Mouse (Mus musculus): ENCODE data around the gene Gm49601.

Gm49601 gene

DNA sequence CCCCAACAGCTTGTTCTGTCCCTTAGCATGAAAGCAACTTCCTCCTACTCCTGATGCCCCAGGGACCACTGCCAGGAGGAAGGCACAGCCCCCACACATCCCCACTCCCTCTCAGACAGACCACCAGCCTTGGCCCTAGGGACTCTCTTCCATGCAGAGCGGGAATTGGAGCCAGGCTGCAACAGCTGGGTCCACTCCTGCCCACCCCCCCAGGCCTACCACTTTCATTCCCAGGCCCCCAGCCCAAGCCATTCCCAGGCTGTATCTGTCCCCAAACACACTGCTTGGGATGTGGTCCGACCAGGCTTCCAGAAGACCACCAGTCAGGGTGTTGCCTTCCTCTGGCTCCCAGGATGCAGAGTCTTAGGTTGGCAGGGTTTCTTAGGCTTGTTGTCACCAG lies 17.1 kb downstream of the Gm49601 start:
- DNase-seq (ENCODE audit: extremely low read depth, low read depth, low spot score): no peak

DNA sequence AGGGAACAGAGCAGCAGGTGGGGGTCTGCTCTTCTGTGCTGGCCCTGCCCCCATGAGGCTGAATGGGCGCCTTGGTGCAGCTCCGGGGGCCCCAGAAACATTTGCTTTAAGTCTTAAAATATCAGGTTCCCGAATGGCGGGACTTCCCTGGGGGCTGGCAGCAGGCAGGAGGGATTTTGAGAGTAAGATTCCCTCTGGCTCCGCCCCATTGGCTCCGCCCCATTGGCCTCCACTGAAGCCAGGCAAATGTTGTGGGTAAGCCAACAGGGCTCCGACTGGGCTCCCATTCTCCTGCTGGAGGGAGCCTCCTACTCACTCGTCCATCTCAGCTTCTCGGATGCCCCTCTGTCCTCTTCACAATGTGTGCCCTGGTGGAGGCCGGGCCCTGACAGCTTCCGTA lies 18.0 kb downstream of the Gm49601 start:
- no peak for DNase-seq (ENCODE audit: extremely low read depth, low read depth, low spot score)

DNA sequence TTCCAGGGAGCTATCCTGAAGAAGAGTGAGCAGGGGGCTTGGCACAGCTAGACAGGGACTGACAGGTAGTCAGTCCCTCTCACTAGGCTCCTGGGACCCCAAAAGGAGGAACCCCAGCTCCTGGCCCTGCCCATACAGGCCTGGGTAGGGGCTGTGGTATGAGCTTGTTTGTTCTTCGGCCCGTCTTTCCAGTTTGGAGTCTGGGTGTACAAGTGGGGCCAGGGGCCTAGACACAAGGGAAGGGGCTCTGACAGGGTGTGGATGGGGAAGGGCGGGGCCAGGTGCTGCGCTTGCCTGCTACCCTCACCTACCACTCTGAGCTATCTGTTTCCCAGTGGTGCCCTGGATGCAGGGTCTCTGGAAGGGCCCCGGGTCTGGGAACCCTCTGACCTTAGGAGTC lies 20.5 kb downstream of the Gm49601 start:
- DNase-seq (ENCODE audit: extremely low read depth, low read depth, low spot score): no peak

DNA sequence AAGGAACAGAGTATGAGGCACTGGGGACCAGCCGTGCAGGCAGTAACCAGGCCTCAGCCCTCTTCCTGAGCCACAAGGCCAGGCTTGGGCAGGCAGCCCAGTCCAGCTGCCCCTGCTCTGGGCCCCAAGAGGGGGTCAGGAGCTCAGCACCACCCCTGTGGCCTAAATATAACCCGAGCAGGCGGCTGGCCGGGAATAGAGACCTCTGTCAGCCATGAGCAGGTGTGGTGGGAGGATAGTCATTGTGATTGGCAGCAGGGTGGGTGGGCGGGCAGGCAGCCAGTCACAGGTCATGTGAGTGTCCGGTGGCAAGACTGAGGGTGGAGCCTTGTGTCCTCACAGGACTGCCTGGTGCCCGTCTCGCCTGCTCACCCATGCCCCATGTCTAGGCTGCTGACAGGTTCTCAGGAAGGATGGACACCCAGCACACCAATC lies 21.9 kb downstream of the Gm49601 start:
- DNase-seq (ENCODE audit: extremely low read depth, low read depth, low spot score): no peak

DNA sequence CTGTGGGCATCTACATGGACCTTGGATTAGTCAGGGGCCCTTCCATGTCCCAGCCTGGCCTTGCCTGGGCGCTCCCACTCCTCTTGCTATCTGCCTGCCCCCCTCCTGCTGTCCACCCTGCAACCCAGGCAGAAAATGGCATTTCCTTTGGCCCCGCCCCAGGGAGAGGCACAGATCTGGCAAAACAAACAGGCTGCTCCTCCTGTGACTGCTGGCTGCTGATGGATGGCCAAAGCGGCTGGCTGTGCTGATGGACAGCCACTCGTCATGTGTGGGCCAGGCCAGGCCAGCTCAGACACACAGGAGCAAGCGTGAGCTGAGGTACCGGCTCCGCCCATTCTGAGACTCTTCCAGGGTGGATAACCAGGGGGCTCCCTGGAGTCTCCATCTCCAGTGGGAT lies 24.8 kb downstream of the Gm49601 start:
- no peak for DNase-seq (ENCODE audit: extremely low read depth, low read depth, low spot score)

DNA sequence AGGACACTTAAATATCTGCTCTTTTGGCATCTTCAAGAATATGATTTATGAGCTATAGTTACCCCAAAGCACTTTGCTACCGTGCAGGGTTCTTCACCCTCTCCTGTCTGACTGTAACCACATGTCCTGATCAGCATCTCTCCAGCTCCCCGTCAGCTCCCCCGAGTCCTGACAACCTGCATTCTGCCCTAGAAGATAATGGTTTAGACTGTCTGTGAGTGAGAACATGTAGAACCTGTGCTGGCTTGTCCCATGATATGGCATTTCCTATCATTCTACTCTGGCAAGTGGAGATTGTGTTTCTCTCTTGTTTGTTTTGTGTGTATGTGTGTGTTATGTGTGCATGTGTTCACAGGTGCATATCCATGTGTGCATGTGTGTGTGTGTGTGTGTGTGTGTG lies 28.2 kb downstream of the Gm49601 start:
- DNase-seq (ENCODE audit: extremely low read depth, low read depth, low spot score): no peak

DNA sequence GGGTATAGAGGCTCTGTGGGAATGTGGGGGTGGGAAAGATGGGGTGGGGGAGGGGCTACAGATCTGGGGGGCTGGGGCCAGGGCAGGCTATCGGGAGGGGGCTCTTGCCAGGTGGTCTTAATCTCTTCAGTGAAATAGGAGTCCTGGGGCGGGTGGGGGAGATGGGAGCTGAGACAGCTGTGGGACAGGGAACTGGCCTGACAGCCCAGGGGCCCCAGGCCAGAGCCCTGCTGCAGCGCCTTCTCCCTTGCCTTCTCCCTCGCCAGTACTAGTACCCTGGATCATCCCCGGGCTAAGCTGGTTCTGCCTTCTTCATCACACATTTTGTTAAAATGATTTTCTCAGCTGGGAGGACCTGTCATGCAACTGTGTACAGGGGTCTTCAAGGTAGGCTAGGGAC lies 30.0 kb downstream of the Gm49601 start:
- DNase-seq (ENCODE audit: extremely low read depth, low read depth, low spot score): no peak

DNA sequence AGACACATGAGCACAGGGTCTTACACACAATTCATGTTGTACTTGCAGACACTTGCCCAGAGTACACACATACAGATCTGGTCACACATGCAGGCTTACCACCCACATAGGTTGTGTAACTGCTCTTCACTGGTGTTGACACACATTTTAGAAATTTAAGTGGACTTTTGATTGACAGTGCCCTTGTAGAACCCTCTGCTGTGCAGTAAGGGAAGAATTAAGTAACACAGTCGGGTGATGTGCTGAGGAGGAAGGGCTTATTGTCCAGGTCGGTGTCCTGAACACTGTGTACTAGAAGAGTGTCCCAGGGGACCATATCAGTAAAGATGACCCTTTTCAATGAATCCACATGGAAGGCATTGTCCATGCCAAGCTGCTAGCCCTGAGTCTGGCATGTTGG lies 32.3 kb downstream of the Gm49601 start:
- peak; percentile 43 for DNase-seq (ENCODE audit: extremely low read depth, low read depth, low spot score)

DNA sequence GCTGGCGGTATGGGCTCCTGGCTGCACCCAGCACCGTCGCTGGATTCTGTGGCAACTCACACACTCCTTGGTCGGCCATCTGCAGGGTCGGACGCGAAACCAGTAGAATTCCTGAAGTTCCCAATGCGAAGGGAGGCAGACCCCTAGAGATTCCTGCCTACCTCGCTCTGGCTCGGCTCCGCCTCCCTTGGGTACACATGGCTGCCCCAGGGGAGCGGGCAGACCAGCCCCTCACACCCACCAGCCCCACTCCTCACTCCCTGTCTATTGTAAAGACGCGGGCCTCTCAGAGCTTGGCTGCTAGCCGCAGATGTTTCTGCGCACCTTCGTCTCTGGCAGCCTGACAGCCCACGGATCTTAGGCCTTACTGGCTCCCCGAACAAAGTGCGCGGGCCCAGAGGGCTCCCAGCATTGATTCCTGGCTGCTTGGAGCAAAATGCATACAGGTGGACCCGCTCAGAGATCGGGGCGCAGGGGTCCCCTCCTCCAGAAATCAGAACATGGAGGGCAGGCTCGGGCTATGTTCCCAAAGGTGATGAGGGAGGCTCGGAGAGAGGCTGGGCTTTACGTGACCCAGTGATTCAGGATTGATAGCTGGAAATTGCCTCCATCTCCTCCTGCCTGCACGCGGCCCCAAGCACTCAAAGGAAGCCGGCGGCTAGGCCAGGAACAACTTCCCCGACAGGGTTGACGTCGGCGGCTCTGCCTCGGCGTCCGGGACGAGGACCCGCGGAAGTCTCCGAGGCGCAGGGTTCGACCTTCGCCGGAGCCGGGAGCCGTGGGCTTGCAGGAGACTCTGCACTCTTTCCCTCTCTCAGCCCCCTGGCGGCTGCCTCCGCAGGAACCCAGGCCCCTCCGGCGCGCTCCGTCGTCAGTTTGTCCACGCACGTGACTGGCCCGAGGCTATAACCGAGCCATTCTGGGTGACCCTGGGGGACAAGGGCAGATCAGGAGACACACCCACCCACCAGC lies 34.9 kb downstream of the Gm49601 start:
- DNase-seq (ENCODE audit: extremely low read depth, low read depth, low spot score): no peak

DNA sequence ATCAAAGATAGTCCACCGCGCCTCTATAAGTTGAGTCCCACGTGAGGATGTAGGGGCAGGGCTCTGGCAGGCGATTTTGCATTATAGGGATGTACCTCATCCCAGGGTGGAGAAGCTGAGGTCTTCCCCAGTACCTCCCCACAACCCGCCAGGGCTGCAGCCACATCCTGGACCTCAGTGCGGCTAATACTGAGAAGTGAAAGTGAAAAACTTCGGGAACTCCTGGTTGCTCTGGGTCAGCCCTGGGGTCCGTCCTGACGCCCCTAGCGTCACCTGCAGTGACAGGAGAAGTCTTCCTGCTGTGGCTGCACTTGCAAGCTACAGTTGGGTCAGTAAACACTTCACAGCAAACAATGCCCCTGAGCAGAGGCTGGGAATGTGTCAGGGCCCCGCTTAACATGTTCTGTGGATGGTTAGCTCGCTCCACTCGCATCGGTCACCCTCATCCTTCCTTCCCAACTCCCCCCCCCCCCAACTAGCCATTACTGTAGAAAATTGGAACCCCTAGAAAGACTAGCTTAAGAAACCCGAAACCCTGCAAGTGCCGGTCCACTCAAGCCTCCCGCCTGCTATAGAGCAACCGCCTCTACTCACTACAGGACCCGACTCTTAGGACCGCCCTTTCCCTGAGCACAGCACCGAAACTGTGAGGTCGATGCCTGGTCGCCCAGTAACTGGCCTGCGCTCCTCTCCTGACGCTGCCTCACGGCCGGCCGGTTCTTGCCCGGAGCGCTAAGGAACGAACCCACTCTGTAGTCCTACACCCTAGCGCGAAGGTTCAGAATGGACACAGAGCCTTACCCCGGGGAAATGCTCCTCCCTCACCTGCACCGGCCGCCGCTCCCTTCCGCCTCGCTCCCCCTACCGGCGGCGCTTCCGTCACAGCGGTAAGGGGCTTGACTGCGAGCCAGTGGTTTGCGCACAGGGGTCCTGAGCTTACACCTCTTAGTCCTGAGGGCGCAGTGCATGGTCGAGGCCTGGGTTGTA lies 36.1 kb downstream of the Gm49601 start, which contains the start of gene Tbx1:
Gene Tbx1, minus strand, starts transcription at position 868 of the 987 bp plus-strand sequence.
- no peak for DNase-seq (ENCODE audit: extremely low read depth, low read depth, low spot score)

DNA sequence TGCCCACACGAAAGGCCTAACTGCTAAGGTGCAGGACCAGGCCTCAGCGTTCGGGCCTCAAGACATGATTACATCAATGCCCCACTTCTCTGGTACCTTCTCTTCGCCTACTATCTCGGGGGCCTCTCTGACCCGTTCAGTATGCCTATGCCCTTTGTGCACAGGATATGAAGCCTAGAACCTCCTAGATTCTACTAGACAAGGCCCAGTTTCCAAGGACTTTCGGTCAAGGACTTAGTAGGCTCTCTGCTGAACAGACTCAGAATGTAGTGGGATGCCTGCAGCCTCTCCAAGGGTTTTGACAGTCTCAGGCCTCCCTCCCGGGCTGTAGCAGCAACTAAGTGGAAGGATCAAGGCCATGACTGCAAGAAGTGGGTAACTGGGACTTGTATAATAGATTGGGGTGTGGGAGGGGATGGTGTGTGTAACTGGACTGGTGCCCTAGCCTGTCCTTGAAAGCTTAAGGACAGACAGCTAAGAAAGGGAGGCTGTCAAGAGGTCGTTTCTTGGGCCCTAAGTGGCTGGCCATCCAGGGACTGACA lies 37.1 kb downstream of the Gm49601 start:
- no peak for DNase-seq (ENCODE audit: extremely low read depth, low read depth, low spot score)

DNA sequence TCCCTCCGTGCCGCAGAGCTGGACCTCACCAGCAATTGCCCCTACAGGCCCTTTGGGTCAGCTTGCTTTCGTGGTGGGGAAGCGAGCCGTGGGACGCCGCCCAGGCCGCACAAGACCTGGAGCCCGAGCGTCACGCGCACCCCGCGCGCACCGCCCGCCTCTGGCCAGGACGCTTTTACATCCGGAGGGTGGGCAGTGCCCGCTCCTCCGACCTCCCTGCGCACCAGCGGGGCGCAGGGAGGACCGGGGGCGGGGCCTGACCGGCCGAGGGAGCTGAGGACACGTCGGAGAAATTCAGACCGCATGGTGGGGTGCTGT lies 37.5 kb downstream of the Gm49601 start:
- DNase-seq (ENCODE audit: extremely low read depth, low read depth, low spot score): no peak

DNA sequence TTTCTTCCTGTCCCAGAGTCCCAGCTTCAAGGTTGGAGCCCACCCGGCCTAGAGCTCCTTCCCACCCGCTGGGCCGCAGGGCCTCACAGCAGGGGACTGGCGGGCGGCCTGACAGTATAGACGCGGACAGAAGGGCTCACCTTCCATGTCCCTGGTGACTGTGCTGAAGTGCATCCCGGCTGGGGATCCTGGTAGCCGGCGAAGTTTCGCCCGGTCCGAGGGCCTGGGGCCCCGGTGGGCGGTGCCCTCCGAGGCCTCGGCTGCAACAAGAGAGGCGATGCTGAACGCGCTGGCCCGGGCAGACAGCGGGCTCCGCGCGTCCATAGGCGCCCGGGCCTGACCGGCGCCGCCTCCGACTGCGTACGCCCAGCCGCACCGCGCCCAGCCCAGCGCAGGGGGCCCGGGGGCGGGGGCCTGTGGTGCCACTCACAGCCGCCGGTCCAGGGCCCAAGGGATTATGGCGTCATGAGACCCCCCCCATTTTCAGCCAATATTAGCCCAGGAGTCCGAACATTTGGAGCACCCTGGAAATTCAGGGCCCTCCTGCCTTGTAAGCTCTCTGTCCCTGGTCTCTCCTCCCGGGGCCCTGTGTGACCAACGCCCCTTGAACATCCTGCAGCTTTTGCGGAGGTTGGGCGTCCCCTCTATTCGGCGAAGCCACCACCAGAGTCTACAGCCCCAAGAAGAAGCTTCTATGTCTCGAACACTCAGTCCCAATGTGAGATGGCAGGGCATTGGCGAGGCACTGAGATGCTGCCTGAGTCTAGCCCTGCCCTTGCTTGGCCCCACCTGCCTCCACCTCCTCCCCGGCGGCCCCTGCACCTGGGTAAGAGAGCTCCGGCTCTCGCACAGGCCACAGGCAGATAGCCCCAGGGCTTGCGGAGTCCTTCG lies 38.1 kb downstream of the Gm49601 start:
- no peak for DNase-seq (ENCODE audit: extremely low read depth, low read depth, low spot score)

DNA sequence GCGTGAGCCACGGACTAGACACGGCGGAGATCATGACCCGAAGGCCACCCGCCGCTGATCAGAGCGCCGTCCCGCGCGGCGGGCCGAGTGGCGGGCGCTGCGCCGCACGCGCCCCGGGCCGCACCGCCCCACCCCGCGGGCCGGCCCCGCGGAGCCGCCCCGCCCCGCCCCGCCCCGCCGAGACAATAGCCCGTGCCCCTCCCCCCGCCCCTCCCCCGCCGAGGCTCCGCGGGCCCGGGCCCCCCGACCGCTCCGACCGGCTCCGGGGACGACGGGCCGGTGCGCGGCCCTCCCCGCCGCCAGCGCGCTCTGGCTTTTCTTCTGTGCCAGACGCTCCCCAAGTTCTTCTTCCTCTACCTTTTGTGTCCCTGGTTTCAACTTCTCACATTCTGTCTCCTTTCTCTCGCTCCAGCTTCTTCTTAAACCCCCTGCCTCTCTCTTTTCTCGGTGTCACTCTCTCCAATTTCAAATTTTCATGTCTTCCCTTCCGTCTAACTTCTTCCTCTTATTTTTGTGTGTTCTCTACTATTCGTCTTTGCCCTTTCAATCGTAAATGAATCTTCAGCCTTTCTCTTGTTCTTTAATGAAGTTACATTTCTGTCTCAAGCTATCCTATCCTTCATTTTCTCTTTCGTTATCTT lies 39.2 kb downstream of the Gm49601 start:
- DNase-seq (ENCODE audit: extremely low read depth, low read depth, low spot score): no peak

DNA sequence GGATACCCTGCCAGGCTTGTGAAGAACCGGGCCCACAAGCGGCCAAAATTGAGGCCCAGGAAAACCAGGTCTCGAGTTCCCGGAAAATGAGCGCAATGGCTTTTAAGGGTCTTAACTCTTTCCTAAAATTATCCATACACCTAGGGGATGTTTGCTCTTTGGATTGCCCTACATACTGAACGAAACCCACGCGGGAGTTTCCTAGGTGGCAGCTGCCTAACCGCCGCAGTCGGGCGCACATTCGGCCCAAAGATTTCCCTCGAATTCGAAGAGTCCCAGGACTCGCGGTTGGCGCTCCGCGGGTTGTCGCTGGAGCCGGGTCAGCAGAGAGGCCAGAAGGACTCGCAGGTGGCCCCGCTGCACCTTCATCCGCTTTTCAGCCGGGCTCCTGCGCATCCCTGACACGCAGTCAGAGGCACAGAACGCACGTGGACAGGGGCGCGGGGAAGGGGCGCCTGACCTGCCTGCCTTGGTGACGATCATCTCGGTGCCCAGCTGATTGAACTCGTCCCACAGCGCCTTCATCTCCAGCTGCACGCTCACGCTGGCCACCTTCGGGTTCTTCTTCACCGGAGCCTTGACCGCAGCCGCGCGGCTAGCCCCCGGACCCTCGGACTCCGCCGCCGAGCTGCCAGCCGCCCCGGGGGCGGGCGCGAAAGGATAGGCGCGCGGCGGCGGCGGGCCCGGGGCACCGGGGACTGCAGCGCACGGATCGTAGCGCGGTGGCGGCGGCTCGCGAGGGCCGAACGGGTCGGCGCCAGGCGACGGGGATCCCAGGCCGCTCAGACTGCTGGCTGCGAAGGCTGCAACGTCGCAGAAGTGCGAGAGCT lies 39.9 kb downstream of the Gm49601 start:
- no peak for DNase-seq (ENCODE audit: extremely low read depth, low read depth, low spot score)

DNA sequence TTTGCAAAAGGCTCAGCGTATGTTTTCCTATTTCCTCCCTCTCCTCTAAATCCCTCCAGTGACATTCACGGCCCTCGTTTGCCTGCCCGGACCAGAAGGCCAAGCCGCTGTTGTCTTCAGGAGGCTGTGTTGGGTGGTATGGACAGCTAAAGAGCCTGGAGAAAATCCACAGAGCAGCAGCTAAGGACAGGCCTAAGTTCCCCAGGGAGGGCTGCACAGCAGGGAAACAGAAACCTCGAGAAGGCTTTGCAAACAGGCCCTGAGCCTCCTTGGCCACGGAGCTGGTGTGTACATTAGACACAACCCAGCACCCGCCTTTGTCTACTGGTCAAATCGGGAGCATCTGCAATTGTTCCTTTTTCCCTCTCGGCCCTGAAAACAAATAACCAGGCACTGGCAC lies 40.6 kb downstream of the Gm49601 start:
- no peak for DNase-seq (ENCODE audit: extremely low read depth, low read depth, low spot score)

DNA sequence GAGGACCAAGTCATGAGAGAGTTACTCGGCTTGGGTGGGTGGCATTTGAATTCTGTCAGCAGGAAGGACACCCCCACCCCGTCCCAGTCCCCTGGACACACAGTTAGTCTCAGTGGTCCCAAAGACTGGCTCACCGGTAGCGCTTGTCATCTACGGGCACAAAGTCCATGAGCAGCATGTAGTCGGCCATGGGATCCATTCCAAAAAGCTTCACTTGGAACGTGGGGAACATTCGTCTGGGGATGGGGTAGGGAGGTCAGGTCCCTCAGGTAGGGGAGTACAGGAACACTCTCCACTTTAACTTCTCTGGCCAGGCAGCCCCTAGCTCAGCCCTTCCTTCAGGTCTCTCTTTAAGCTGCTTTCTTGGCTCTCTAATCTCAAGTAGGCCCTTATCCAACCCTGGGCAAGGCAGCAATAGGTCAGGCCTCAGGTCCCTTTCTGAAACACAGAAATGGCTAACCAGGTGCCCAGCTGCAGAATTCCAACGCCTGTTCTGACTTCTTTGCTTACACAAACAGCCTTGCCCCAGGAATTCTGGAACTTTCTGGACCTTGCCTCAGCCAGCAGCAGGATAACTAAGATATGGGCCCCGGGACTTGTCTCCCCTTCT lies 41.2 kb downstream of the Gm49601 start:
- no peak for DNase-seq (ENCODE audit: extremely low read depth, low read depth, low spot score)

DNA sequence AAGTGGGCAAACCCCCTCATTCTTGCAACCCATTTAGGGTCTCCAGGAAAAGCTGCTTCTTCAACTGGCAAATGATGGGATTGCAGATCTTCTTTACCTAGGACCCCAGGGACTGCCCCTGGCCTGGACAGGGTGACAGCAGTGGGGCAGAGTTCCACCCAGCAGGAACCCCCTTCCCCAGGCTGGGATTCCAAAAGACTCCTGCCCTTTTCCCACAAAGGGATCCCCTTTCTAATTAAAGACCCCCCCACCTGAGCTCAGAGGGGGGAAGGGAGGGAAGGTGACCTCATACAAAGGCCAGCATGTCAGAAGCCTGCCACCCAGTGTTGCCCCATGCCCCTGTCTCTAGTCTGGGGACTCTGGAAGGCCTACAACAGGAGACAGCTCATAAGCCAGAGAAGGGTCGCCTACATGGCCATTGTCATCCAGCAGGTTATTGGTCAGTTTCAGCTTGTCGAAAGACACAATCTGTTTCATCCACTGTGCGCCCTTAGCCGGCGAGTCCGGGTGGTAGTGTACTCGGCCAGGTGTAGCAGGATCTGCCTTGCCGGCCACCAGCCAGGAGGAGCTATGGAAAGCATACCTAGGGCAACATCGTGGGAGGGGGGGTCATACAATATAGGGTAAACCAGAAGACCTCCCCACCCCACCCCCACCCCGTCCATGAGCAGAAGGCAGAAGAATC lies 42.4 kb downstream of the Gm49601 start:
- DNase-seq (ENCODE audit: extremely low read depth, low read depth, low spot score): no peak

All from fat pad, adult 2 months (tissue).